Mouse (Mus musculus) brown adipose tissue, adult 24 weeks (tissue): ENCODE measurements at regions not wholly inside any gene's neighbourhood (a gene's known extent, or its start where the extent isn't known, plus 50 kb on each side); places are given as distances from the start of the nearest gene placed in this dataset.
"Not testable (repeated sequence)": the region's sequence is repeated elsewhere in the genome, so short reads cannot be mapped to it uniquely, and the experiment has no call there.

Experiments
- H3K27ac ChIP-seq: fragments of 200-500 bp; replicated peaks from 2 replicates; pipeline ENCODE4 v1.5.1; 2012; ENCODE audit warnings: low read depth, mild to moderate bottlenecking, low read length
- H3K4me1 ChIP-seq: fragments of 200-500 bp; 2 replicates; pipeline ENCODE4 v1.6.1; 2012; ENCODE audit warnings: low read length, mixed read lengths; ENCODE audit not compliant: control insufficient read depth, insufficient read depth, insufficient read length
- H3K4me3 ChIP-seq: fragments of 200-500 bp; 2 replicates; pipeline ENCODE4 v1.5.1; 2012; ENCODE audit warnings: low read depth, mild to moderate bottlenecking, low read length, moderate library complexity; ENCODE audit not compliant: insufficient read depth

GRCm38 (mm10) chr12:20802027-20802426 is 188.2 kb upstream of the Asap2 start:
- H3K4me1 ChIP-seq, H3K4me3 ChIP-seq, H3K27ac ChIP-seq: not testable (repeated sequence)

GRCm38 (mm10) chr12:20805466-20805865 is 184.8 kb upstream of the Asap2 start:
- not testable (repeated sequence) for H3K27ac ChIP-seq, H3K4me1 ChIP-seq, H3K4me3 ChIP-seq

GRCm38 (mm10) chr12:20806681-20807080 is 183.6 kb upstream of the Asap2 start:
- no peaks in the 10 kb centered on the region for H3K4me1 ChIP-seq
- no peak overlapping the region for H3K27ac ChIP-seq
- no peak overlapping the region for H3K4me3 ChIP-seq

- not testable (repeated sequence) for H3K4me3 ChIP-seq, H3K4me1 ChIP-seq, H3K27ac ChIP-seq
Measured at GRCm38 (mm10) chr12:20813836-20814235, 176.4 kb upstream of the Asap2 start.

GRCm38 (mm10) chr12:20815121-20815520 is 175.1 kb upstream of the Asap2 start:
- H3K4me3 ChIP-seq, result peak overlapping the region; percentile 43
- H3K27ac ChIP-seq, H3K4me1 ChIP-seq: not testable (repeated sequence)

- H3K4me1 ChIP-seq, result no peaks in the 10 kb centered on the region
- H3K27ac ChIP-seq, result no peak overlapping the region
- H3K4me3 ChIP-seq, result peak overlapping the region; percentile 43
Measured at GRCm38 (mm10) chr12:20815599-20815998, 174.7 kb upstream of the Asap2 start.

- H3K4me1 ChIP-seq, H3K27ac ChIP-seq, H3K4me3 ChIP-seq: not testable (repeated sequence)
Measured at GRCm38 (mm10) chr12:20843661-20844320, 146.5 kb upstream of the Asap2 start.

GRCm38 (mm10) chr12:20844873-20845272 is 145.4 kb upstream of the Asap2 start:
- H3K4me3 ChIP-seq, H3K4me1 ChIP-seq, H3K27ac ChIP-seq: not testable (repeated sequence)

- no peaks in the 10 kb centered on the region for H3K4me1 ChIP-seq
- no peak overlapping the region for H3K27ac ChIP-seq
- no peak overlapping the region for H3K4me3 ChIP-seq
Measured at GRCm38 (mm10) chr12:20845297-20845696, 145.0 kb upstream of the Asap2 start.

GRCm38 (mm10) chr12:20884104-20884503 is 106.2 kb upstream of the Asap2 start:
- not testable (repeated sequence) for H3K4me3 ChIP-seq, H3K4me1 ChIP-seq, H3K27ac ChIP-seq

- H3K27ac ChIP-seq, H3K4me1 ChIP-seq: not testable (repeated sequence)
- peak overlapping the region; percentile 88 for H3K4me3 ChIP-seq
Measured at GRCm38 (mm10) chr12:20920653-20921397, 69.4 kb upstream of the Asap2 start.

- not testable (repeated sequence) for H3K4me1 ChIP-seq
- peak overlapping the region; percentile 45; the same call in 1 of the 2 replicates for H3K27ac ChIP-seq
- H3K4me3 ChIP-seq, result peak overlapping the region; percentile 58
Measured at GRCm38 (mm10) chr12:20921398-20922023, 68.7 kb upstream of the Asap2 start.

- not testable (repeated sequence) for H3K27ac ChIP-seq, H3K4me3 ChIP-seq, H3K4me1 ChIP-seq
Measured at GRCm38 (mm10) chr12:20928966-20929365, 61.3 kb upstream of the Asap2 start.
